Mouse (Mus musculus) forebrain, embryonic 14.5 days (tissue): ENCODE measurements around the gene Ttc21b. TPM values are rescaled to one million over a fixed set of nuclear protein-coding genes. Genes with fewer than 3 reads are reported as not detected.
A peak's percentile ranks its signal among the peaks of the same experiment; 100 is the strongest.

Experiments used
- ATAC-seq: fragments of 200-750 bp; cut with Nextera tagmentation; 2 replicates; pipeline ENCODE4 v1.8.0; 2017; ENCODE audit warnings: mild to moderate bottlenecking, moderate library complexity
- DNase-seq: peaks from one replicate; pipeline ENCODE4 v3.0.0-alpha.2; 2015; ENCODE audit warnings: low spot score
- H3K27ac ChIP-seq: fragments of 300-500 bp; sonication (generic); 2 replicates; pipeline ENCODE4 v1.5.1; 2014; ENCODE audit warnings: low read depth, mild to moderate bottlenecking, control low read depth, low read length, moderate library complexity
- H3K27me3 ChIP-seq: fragments of 300-500 bp; sonication (generic); replicated peaks from 2 replicates; pipeline ENCODE4 v1.6.1; 2014; ENCODE audit warnings: low read length, control low read depth, mixed read lengths; ENCODE audit not compliant: control insufficient read depth, insufficient read depth
- H3K36me3 ChIP-seq: fragments of 300-500 bp; sonication (generic); 2 replicates; pipeline ENCODE4 v1.6.1; 2014; ENCODE audit warnings: low read length, control low read depth; ENCODE audit not compliant: control insufficient read depth, insufficient read depth
- H3K4me1 ChIP-seq: fragments of 300-500 bp; sonication (generic); 2 replicates; pipeline ENCODE4 v1.6.1; 2014; ENCODE audit warnings: antibody characterized with exemption, low read length, control low read depth; ENCODE audit not compliant: control insufficient read depth, insufficient read depth
- H3K4me2 ChIP-seq: fragments of 300-500 bp; sonication (generic); 2 replicates; pipeline ENCODE4 v1.6.1; 2014; ENCODE audit warnings: mild to moderate bottlenecking, control low read depth, low read length
- H3K4me3 ChIP-seq: fragments of 300-500 bp; sonication (generic); 2 replicates; pipeline ENCODE4 v1.5.1; 2014; ENCODE audit warnings: low read depth, low read length, control low read depth
- H3K9ac ChIP-seq: fragments of 300-500 bp; sonication (generic); 2 replicates; pipeline ENCODE4 v1.6.1; 2014; ENCODE audit warnings: mild to moderate bottlenecking, low read length, control low read depth, moderate library complexity
- H3K9me3 ChIP-seq: fragments of 300-500 bp; sonication (generic); replicated peaks from 2 replicates; pipeline ENCODE4 v1.6.1; 2016; ENCODE audit warnings: low read length, control low read depth, mixed read lengths; ENCODE audit not compliant: control insufficient read depth
- WGBS: fragments of 180-500 bp; shearing (Covaris S2); extraction: QIAGEN DNeasy Blood & Tissue Kit; methylation state at CpG from one replicate; pipeline ENCODE4 v1.1.7; 2014; 5-methylcytosine and 5-hydroxymethylcytosine counted together
- polyA plus RNA-seq: library from polyadenylated mRNA; unstranded; fragments of >200 nt; fragmentation: Nextera tagmentation; extraction: Ambion mirVana; gene quantifications from 2 replicates; pipeline ENCODE4 v1.2.1, GENCODE M21; 2014

The Ttc21b gene
- 13.0 and 13.3 TPM in 2 replicates for polyA plus RNA-seq

DNA sequence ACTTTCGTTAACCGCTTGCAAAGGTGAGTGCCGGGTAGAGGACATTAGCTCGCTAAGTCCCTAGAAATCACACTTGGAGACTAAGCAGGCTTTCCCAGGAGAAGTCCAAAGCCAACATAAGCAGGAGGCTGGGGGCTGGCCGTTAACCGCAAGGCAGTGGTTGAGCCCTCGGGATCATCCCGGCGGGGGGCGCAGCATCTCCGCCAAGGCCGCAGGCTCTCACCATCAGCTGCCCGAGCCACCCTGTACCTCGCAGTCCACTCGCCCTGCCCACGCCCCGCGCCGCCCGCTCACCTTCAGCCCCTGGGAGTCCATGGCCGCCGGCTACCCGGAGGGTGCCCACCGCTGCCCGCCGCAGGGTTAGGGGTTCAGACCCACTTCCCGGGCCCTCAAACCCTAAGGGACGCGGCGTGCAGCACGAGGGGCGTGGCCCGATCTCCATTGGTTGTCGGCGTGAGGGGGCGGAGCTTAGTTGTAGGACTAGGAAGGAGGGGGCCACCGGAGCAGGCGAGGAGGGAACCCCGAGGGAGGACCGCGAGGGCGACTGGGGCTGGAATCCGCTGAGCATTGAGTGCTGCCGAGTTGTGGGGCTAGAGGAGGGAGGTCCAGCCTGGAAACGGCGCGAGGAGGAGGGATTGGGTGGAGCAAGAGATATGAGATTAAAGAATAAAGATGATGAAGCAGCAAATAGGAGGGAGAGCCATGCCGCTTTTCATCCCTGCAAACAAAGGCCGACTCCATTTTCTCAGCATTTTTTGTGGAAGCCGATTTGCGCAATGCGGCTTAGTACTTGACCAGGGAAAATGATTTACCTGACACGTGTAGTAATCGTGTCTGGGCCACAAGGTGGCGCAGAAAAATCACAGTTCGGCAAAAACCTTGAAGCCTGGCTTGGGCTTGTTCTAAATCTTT lies at the start of gene Ttc21b:
TSS of gene Ttc21b (minus strand) at position 398 of the 912 bp plus-strand sequence.
- peaks cover 3% of the 10 kb centered on the region for H3K4me1 ChIP-seq
- under 1% methylated on average over 56 of the region's 56 CpGs for WGBS
- no peaks in the 10 kb centered on the region for H3K27me3 ChIP-seq
- DNase-seq (peak; percentile 99), ATAC-seq (peak; percentile 99)
- H3K4me2 ChIP-seq: peak within 1 kb of the TSS; percentile 64
- peaks cover 6% of the 10 kb centered on the region; the same call in 1 of the 2 replicates for H3K36me3 ChIP-seq
- H3K4me3 ChIP-seq: peak within 1 kb of the TSS; percentile 79
- no peaks in the 10 kb centered on the region for H3K9me3 ChIP-seq
- H3K9ac ChIP-seq: peak within 1 kb of the TSS; percentile 75
- H3K27ac ChIP-seq: peak within 1 kb of the TSS; percentile 91

DNA sequence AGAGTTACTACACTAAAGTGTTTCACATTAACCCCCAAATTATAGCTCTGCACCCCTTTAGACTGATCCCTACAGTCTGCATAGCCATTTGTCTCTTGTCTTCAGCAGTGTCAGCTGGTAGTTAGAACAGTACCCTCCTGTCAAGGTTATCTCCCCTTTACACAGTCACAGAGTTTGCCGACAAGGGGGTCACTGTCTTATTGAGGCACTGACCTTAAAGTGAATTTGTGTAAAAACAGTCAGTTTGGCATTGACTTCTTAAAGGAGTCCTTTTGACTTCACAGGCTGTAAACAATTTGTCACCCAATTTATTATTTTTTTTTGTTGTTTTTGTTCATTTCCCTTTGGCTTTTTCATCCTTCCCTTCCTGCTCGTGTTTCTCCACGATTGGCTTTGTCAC lies 16.1 kb upstream of the Ttc21b start:
- no peak for DNase-seq
- Histone ChIP-seq H3K9me3 (no peaks in the 10 kb centered on the region), H3K4me1 (no peaks in the 10 kb centered on the region), H3K4me3 (no peak overlapping the region), H3K9ac (no peak overlapping the region), H3K27ac (no peak overlapping the region), H3K27me3 (no peaks in the 10 kb centered on the region), H3K36me3 (no peaks in the 10 kb centered on the region), H3K4me2 (no peak overlapping the region)
- 95% methylated on average over 3 of the region's 3 CpGs for WGBS
- no peak for ATAC-seq

DNA sequence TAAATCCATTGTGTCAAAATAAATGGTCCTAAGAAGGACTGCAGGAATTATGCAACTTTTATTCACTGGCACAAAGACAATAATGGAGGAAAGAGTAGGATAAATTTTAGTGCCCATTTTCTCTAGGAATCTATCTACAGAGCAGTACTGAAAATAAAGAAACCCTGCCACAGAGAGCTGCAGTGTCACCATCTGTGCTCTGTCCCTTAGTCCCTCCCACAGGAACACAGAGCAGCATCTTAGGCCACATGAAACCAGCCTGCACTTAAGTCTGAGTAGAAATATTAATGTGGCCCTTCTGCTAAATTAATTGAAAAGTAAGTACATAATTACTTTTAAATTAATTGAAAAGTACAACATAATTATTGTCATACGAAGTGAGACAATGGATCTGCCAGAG lies 12.4 kb downstream of the Ttc21b start:
- no peaks in the 10 kb centered on the region for H3K4me1 ChIP-seq
- H3K4me3 ChIP-seq: no peak overlapping the region
- no peaks in the 10 kb centered on the region for H3K27me3 ChIP-seq
- H3K9ac ChIP-seq: no peak overlapping the region
- H3K27ac ChIP-seq: no peak overlapping the region
- no peaks in the 10 kb centered on the region for H3K9me3 ChIP-seq
- WGBS: 56% methylated on average over 1 of the region's 1 CpGs
- H3K36me3 ChIP-seq: peaks cover 33% of the 10 kb centered on the region
- DNase-seq (no peak), ATAC-seq (no peak)
- no peak overlapping the region for H3K4me2 ChIP-seq

DNA sequence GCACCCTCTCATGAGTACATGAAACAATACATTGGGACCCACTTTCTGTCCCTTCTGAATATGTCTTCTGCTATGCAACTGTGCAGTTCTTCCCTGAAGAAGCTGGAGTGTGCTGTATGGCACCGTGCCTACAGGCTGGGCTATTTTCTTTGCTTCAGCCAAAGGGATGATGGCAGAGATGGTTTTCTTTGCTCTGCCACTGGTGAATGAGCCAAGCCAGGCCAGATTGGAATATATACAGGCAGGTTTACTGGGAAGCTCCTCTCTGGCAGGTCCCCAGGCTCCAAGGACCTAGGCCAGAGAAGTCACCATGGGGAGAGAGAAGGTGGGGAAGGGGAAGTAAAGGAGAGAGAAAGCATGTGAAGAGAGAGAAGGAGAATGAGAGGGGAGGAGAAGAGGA lies 16.1 kb downstream of the Ttc21b start:
- no peaks in the 10 kb centered on the region for H3K27me3 ChIP-seq
- DNase-seq (no peak), ATAC-seq (no peak)
- no peak overlapping the region for H3K4me2 ChIP-seq
- H3K9ac ChIP-seq: no peak overlapping the region
- no peaks in the 10 kb centered on the region for H3K4me1 ChIP-seq
- 93% methylated on average over 1 of the region's 1 CpGs for WGBS
- H3K9me3 ChIP-seq: no peaks in the 10 kb centered on the region
- H3K4me3 ChIP-seq: no peak overlapping the region
- no peak overlapping the region for H3K27ac ChIP-seq
- peaks cover 25% of the 10 kb centered on the region for H3K36me3 ChIP-seq

DNA sequence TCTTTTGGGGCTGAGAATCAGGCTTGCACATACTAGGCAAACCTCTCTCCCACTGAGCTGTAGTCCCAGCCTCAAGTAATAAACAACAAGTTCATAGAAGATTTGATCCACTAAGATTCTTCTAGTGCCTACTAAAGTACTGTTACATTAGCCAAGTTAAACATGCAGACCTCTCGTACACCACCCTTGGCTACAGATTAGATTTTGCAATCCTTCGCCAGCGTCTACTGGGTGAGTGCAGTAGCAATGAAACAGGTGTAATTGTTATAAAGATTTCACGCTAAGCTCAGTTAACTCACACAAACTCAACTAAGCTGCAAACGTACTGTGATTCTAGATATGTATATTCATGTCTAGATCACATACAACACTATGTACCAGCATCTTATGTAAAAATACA lies 17.5 kb downstream of the Ttc21b start:
- Histone ChIP-seq H3K36me3 (peaks cover 26% of the 10 kb centered on the region), H3K9ac (no peak overlapping the region), H3K9me3 (no peaks in the 10 kb centered on the region), H3K27me3 (no peaks in the 10 kb centered on the region), H3K4me3 (no peak overlapping the region), H3K4me1 (no peaks in the 10 kb centered on the region), H3K4me2 (no peak overlapping the region), H3K27ac (no peak overlapping the region)
- DNase-seq (no peak), ATAC-seq (no peak)
- 94% methylated on average over 5 of the region's 5 CpGs for WGBS

DNA sequence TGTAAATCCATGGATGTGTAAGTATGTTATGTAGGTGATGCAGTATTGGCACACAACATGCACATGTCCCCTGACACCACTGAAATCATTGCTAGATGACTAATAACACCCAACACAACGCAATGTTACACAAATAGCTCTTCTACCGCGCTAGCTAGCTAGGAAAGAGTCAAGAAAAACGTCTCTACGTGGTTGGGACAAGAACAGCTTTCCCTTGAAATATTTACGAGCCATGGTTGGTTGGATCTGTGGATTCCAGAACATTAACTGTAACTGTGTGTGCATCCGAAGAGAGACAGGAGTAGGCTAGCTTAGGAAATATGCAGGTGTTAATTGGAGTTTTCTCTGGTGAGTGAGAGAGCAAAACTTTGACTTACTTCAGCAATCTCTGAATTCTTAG lies 35.5 kb downstream of the Ttc21b start:
- H3K4me2 ChIP-seq: no peak overlapping the region
- ATAC-seq: no peak
- 95% methylated on average over 7 of the region's 7 CpGs for WGBS
- H3K4me1 ChIP-seq: no peaks in the 10 kb centered on the region
- DNase-seq: no peak
- no peak overlapping the region for H3K27ac ChIP-seq
- H3K9ac ChIP-seq: no peak overlapping the region
- no peak overlapping the region for H3K4me3 ChIP-seq
- H3K36me3 ChIP-seq: peaks cover 23% of the 10 kb centered on the region; the same call in 1 of the 2 replicates
- no peaks in the 10 kb centered on the region for H3K9me3 ChIP-seq
- H3K27me3 ChIP-seq: no peaks in the 10 kb centered on the region

DNA sequence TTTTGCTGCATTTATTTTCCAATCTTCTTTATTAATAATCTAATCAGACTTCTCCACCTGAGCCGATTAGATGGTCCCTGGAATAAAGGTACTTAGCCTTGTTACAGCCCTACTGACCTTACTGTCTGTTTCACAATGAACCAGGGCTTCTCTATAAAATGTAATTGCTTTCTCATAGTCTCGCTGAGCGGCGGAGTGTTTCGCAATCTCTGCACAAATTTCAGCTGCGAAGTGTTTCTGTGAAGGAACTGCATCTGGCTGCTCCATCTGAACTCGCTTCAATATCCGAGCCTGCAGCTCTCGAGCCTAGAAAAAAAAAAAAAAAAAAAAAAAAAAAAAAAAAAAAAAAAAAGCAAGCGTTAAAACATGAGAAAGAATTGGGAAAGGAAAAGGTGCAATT lies 46.5 kb downstream of the Ttc21b start:
- no peak for DNase-seq
- H3K27me3 ChIP-seq: no peaks in the 10 kb centered on the region
- H3K4me3 ChIP-seq: no peak overlapping the region
- H3K9ac ChIP-seq: no peak overlapping the region
- ATAC-seq: no peak
- no peak overlapping the region for H3K4me2 ChIP-seq
- no peaks in the 10 kb centered on the region for H3K9me3 ChIP-seq
- H3K4me1 ChIP-seq: no peaks in the 10 kb centered on the region
- 83% methylated on average over 10 of the region's 10 CpGs for WGBS
- no peak overlapping the region for H3K27ac ChIP-seq
- peaks cover 48% of the 10 kb centered on the region for H3K36me3 ChIP-seq

DNA sequence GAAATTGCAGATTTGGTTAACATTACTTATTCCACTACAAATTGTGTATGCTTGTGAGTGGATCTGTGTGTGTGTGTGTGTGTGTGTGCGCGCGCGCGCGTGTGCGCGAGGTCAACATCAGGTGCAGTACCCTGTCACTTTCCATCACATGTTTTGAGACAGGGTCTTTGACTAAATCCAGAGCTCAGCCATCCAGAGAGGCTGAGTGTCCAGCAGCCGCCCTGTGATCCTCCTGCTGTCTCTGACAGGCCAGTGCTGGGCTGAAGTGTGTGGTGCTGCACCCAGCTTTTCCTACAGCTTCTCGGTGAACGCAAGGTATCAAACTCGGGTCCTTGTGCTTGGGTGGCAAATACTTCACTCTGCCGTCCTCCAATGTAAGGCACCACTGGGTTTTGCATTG lies 47.1 kb downstream of the Ttc21b start:
- 97% methylated on average over 13 of the region's 13 CpGs for WGBS
- no peaks in the 10 kb centered on the region for H3K9me3 ChIP-seq
- DNase-seq (no peak), ATAC-seq (no peak)
- no peak overlapping the region for H3K9ac ChIP-seq
- H3K4me3 ChIP-seq: no peak overlapping the region
- H3K4me2 ChIP-seq: no peak overlapping the region
- no peaks in the 10 kb centered on the region for H3K27me3 ChIP-seq
- H3K27ac ChIP-seq: no peak overlapping the region
- H3K36me3 ChIP-seq: peaks cover 45% of the 10 kb centered on the region
- no peaks in the 10 kb centered on the region for H3K4me1 ChIP-seq

DNA sequence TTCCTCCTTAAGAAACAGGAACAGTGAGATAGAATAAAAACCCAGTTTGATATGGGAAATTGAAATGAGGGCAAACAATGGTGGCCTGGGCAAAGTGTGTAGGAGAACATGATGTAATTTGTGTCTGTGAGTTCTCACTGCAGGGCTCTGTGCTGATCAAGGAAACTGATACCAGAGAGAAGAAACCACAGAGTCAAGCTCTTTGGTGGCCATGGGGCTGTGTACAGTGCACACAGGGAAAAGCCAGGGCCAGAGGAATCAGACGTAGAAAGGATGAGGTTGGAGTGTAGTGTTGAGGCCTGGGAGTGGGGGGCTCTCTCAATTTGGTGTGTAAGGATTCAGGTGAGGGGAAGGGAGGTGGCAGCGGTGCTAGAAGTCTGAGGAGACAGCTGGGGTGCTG lies 49.6 kb downstream of the Ttc21b start:
- no peaks in the 10 kb centered on the region for H3K4me1 ChIP-seq
- ATAC-seq: no peak
- H3K36me3 ChIP-seq: peaks cover 46% of the 10 kb centered on the region
- WGBS: 91% methylated on average over 2 of the region's 2 CpGs
- H3K9ac ChIP-seq: no peak overlapping the region
- H3K4me3 ChIP-seq: no peak overlapping the region
- no peak overlapping the region for H3K4me2 ChIP-seq
- no peaks in the 10 kb centered on the region for H3K27me3 ChIP-seq
- H3K9me3 ChIP-seq: no peaks in the 10 kb centered on the region
- no peak for DNase-seq
- H3K27ac ChIP-seq: no peak overlapping the region
